Mouse (Mus musculus): ENCODE data around the gene Prokr1.
A peak's percentile ranks its signal among the peaks of the same experiment; 100 is the strongest.
"Not testable (repeated sequence)": the region's sequence is repeated elsewhere in the genome, so short reads cannot be mapped to it uniquely, and the experiment has no call there.

Prokr1 gene

GRCm38 (mm10) chr6:87571863-87572262 lies 18.7 kb downstream of the Prokr1 start:
- not testable (repeated sequence) for DNase-seq (ENCODE audit: low spot score in 2 of 2)

GRCm38 (mm10) chr6:87567686-87568593 lies 22.6 kb downstream of the Prokr1 start:
- DNase-seq (ENCODE audit: low spot score in 2 of 2), result peak in 1 of 2 experiments; percentile 42

- DNase-seq (ENCODE audit: low spot score in 2 of 2), result no peak
Observed at GRCm38 (mm10) chr6:87565166-87565565, 25.4 kb downstream of the Prokr1 start.

GRCm38 (mm10) chr6:87564356-87564755 lies 26.2 kb downstream of the Prokr1 start:
- no peak for DNase-seq (ENCODE audit: low spot score in 2 of 2)

- no peak for DNase-seq (ENCODE audit: low spot score in 2 of 2)
Observed at GRCm38 (mm10) chr6:87553724-87554123, 36.8 kb downstream of the Prokr1 start.

GRCm38 (mm10) chr6:87552054-87552807 lies 38.3 kb downstream of the Prokr1 start:
- DNase-seq (ENCODE audit: low spot score in 2 of 2), result no peak

- no peak for DNase-seq (ENCODE audit: low spot score in 2 of 2)
Observed at GRCm38 (mm10) chr6:87547836-87548235, 42.7 kb downstream of the Prokr1 start.

- no peak for DNase-seq (ENCODE audit: low spot score in 2 of 2)
Observed at GRCm38 (mm10) chr6:87547431-87547830, 43.1 kb downstream of the Prokr1 start.

GRCm38 (mm10) chr6:87545331-87546217 lies 45.0 kb downstream of the Prokr1 start:
- no peak for DNase-seq (ENCODE audit: low spot score in 2 of 2)

- peak; percentile 34 to 66 for DNase-seq (ENCODE audit: low spot score in 2 of 2)
Observed at GRCm38 (mm10) chr6:87542027-87542426, 48.5 kb downstream of the Prokr1 start.

GRCm38 (mm10) chr6:87541171-87541571 lies 49.4 kb downstream of the Prokr1 start:
- no peak for DNase-seq (ENCODE audit: low spot score in 2 of 2)

- DNase-seq (ENCODE audit: low spot score in 2 of 2), result no peak
Observed at GRCm38 (mm10) chr6:87538376-87539270, 51.9 kb downstream of the Prokr1 start.

GRCm38 (mm10) chr6:87537678-87538077 lies 52.9 kb downstream of the Prokr1 start:
- no peak for DNase-seq (ENCODE audit: low spot score in 2 of 2)

- no peak for DNase-seq (ENCODE audit: low spot score in 2 of 2)
Observed at GRCm38 (mm10) chr6:87536270-87536669, 54.3 kb downstream of the Prokr1 start.

- DNase-seq (ENCODE audit: low spot score in 2 of 2), result no peak
Observed at GRCm38 (mm10) chr6:87535651-87536050, 54.9 kb downstream of the Prokr1 start.

- DNase-seq (ENCODE audit: low spot score in 2 of 2), result no peak
Observed at GRCm38 (mm10) chr6:87534855-87535575, 55.5 kb downstream of the Prokr1 start.

GRCm38 (mm10) chr6:87532953-87533710 lies 57.4 kb downstream of the Prokr1 start, which contains the start of gene Arhgap25:
TSS of gene Arhgap25 (minus strand) at chr6:87533259.
- DNase-seq (ENCODE audit: low spot score in 2 of 2), result no peak

GRCm38 (mm10) chr6:87531456-87532015 lies 59.0 kb downstream of the Prokr1 start:
- no peak for DNase-seq (ENCODE audit: low spot score in 2 of 2)

- DNase-seq (ENCODE audit: low spot score in 2 of 2), result no peak
Observed at GRCm38 (mm10) chr6:87530386-87530785, 60.2 kb downstream of the Prokr1 start.

Data from urinary bladder, adult 18-20 months (tissue).